Mouse (Mus musculus): Measurements from ENCODE around the gene Mtfp1.
"Not testable (repeated sequence)": the region's sequence is repeated elsewhere in the genome, so short reads cannot be mapped to it uniquely, and the experiment has no call there.

Gene Mtfp1

GRCm38 (mm10) chr11:4095171-4096053, at the start of gene Mtfp1:
Gene Mtfp1 (minus strand): TSS chr11:4095445.
- DNase-seq (ENCODE audit: low read depth, low spot score) = no peak

DNA sequence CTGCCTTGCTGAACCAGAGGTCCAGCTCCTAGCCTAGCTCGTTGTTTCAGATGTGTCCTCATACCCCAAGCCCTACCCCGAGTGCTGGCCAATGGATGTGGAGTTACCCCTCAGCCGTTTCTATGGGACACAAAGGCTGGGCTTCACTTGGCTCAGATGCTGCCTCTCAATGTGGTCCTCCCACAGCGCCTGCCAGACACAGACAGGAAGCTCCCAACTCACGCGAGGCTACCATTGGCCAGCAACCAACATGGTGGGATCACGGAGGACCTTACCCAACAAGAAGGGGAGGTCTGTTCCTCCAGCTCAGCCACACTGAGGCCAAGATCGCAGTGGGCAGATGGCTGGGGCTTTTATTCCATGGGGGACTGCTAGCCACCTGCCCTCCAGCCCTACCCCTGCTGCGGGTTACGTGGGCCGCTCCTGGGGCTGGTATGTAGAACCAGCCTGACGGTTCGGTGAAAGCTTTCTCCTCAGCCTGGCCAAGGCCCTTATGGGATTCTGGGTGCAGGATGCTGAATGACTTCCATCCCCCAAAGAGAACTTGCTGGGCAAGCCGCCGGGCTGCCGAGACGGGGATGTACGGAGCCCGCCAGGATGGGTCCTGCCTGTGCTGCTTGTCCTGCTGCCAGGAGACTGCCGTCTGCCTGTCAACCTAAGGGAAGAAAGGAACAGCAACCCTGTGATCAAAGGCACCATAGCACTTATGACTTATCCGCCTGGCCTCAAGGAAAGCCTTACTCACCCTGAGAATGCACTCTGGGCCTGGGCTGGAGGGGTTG, 48.2 kb upstream of the Mtfp1 start:
- DNase-seq (ENCODE audit: low read depth, low spot score) = no peak

GRCm38 (mm10) chr11:4142352-4142751, 47.1 kb upstream of the Mtfp1 start:
- DNase-seq (ENCODE audit: low read depth, low spot score) = no peak

GRCm38 (mm10) chr11:4141505-4141904, 46.3 kb upstream of the Mtfp1 start:
- no peak for DNase-seq (ENCODE audit: low read depth, low spot score)

- no peak for DNase-seq (ENCODE audit: low read depth, low spot score)
These were observed 43.7 kb upstream of the Mtfp1 start for GRCm38 (mm10) chr11:4138964-4139363.

GRCm38 (mm10) chr11:4134986-4135935, 40.0 kb upstream of the Mtfp1 start, which contains the start of gene Rnf215:
Gene Rnf215 (plus strand): TSS chr11:4135202.
- peak; percentile 91 for DNase-seq (ENCODE audit: low read depth, low spot score)

- no peak for DNase-seq (ENCODE audit: low read depth, low spot score)
These were observed 39.2 kb upstream of the Mtfp1 start for GRCm38 (mm10) chr11:4134400-4134799.

GRCm38 (mm10) chr11:4133450-4133849, 38.2 kb upstream of the Mtfp1 start:
- DNase-seq (ENCODE audit: low read depth, low spot score) = no peak

GRCm38 (mm10) chr11:4128461-4128860, 33.2 kb upstream of the Mtfp1 start:
- not testable (repeated sequence) for DNase-seq (ENCODE audit: low read depth, low spot score)

GRCm38 (mm10) chr11:4127059-4127458, 31.8 kb upstream of the Mtfp1 start:
- DNase-seq (ENCODE audit: low read depth, low spot score) = no peak

- DNase-seq (ENCODE audit: low read depth, low spot score) = no peak
These were observed 28.7 kb upstream of the Mtfp1 start for GRCm38 (mm10) chr11:4123922-4124321.

GRCm38 (mm10) chr11:4122742-4123579, 27.7 kb upstream of the Mtfp1 start, which contains the start of gene Sec14l2:
Gene Sec14l2 (minus strand): TSS chr11:4123415.
- no peak for DNase-seq (ENCODE audit: low read depth, low spot score)

GRCm38 (mm10) chr11:4122226-4122625, 27.0 kb upstream of the Mtfp1 start:
- DNase-seq (ENCODE audit: low read depth, low spot score) = no peak

GRCm38 (mm10) chr11:4121691-4122090, 26.4 kb upstream of the Mtfp1 start:
- no peak for DNase-seq (ENCODE audit: low read depth, low spot score)

- DNase-seq (ENCODE audit: low read depth, low spot score) = no peak
These were observed 24.4 kb upstream of the Mtfp1 start for GRCm38 (mm10) chr11:4119635-4120034.

DNA sequence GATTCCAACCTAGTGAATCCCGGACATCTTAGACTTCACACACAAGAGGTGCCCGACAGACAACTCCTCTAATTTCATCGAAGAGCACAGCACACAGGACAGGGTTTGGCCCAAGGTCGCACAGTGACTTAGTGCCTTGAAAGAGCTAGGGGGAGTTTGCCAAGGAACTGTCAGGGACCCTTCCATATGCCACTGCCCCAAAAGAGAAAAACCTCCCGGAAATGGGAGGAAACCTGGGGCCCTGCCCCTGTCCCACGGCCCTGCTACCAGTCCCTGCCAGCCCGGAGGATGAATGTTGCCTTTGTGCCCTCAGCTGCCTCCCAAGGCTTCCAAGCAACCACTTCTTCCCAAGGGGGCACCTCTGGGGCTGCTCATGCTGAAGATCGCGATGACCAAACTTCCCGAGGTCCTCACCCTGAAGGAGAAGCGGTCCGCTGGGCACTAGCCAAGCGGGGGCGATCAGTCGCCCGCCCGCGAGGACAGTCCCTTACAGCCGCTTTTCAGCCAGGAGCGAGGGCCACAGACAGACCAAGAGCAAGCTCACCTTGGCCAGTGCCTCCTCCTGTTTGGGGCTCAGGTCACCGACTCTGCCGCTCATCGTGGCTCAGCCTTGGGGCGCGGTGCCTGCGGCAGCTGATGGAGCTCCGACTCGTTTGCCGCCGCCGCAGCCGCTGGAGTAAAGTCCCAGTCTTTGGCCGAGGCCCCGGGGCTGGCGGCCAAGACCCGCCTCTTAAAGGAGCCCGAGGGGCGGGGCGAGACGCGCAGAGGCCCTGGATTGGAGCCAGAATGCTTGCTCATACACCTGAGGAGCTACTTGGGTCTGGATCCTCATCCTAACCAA, 23.1 kb upstream of the Mtfp1 start:
- DNase-seq (ENCODE audit: low read depth, low spot score) = no peak

DNA sequence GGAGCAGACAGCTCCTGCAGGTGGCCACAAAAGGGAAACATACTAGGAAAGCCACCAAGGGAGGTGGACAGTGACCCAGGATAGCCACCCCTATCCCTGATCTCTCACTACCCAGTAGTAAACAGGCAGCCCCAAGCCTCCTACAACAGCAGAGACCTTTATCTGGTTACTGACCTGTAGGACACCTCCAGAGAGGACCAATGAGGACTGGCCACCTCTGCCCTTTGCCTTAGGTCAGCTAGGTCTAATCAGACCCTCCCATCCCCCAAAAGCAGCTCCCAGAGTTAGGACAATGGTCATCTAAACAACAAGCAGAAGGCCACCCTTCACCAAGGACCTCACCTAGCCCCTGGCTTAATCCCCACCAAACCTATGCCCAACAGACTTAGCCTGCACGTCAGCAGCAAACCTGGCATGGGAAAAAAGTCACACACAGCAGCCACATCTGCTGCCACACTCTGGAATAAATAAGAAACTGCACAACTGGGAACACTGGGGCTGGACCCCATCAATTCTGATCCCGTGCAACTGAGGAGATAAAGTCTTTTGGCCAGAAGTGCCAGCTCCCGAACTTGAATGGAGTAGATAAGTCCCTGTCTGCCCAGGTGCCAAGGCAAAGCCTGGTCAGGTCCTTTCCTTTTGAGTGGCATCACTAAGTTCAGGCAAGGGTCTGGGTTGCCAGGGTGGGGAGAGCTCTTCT, 22.3 kb upstream of the Mtfp1 start:
- DNase-seq (ENCODE audit: low read depth, low spot score) = no peak

DNA sequence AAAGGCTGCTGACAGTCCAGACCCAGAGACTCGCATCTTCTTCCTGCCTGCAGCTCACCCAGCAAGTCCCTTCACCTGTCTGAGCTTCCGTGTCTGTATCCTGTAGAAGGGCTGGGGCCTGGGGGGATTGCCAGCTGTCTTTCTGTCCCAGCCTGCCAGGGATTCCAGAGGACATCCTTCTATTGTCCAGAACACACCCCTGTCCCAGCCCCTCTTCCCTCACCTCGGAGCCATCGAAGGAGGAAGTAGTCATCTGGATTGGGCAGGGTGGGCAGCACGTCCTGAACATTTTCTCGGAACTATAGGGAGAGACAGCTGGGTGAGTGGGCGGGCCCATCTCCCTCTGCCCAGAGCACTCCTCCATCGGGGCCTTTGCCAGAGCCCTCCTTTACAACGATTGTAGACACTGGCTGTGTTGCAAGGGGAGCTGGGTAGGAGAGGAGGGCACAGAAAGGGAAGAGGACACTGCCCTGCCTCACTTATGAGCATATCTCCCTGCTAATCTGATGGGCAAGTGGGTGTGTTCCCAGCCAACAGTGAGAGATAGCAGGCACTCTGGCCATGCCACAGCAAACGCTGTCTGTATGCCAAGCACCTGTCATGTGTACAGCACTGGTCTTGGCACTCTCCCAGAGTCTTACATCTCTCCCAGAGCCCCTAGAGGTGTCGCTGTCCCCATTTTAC, 21.4 kb upstream of the Mtfp1 start:
- DNase-seq (ENCODE audit: low read depth, low spot score) = no peak
